Mouse (Mus musculus) left cerebral cortex, adult 9 months (tissue): Measurements from ENCODE around the gene Hist1h4d.
"Not testable (repeated sequence)": the region's sequence is repeated elsewhere in the genome, so short reads cannot be mapped to it uniquely, and the experiment has no call there.

ENCODE experiments used
- DNase-seq, 2 experiments: peaks; one replicate each; pipeline ENCODE4 v3.0.0; 2022; ENCODE audit warnings: low spot score in 2 of 2

The Hist1h4d gene

GRCm38 (mm10) chr13:23581408-23582218 lies at the start of gene Hist1h4d:
Gene Hist1h4d, plus strand, starts transcription at chr13:23581598.
- DNase-seq = peak; percentile 96 to 99

GRCm38 (mm10) chr13:23532262-23533075 lies 48.9 kb upstream of the Hist1h4d start:
- DNase-seq = no peak

GRCm38 (mm10) chr13:23533560-23534367 lies 47.6 kb upstream of the Hist1h4d start, which contains the start of gene Hist1h2af:
Gene Hist1h2af, plus strand, starts transcription at chr13:23533906.
- peak; percentile 78 to 84 for DNase-seq

GRCm38 (mm10) chr13:23534368-23535131 lies 46.8 kb upstream of the Hist1h4d start:
- DNase-seq = peak in 1 of 2 experiments; percentile 45

- DNase-seq = peak; percentile 88 to 94
These were observed 46.0 kb upstream of the Hist1h4d start, which contains the start of gene Hist1h3g for GRCm38 (mm10) chr13:23535137-23536075. Gene Hist1h3g, plus strand, starts transcription at chr13:23535422.

- no peak for DNase-seq
These were observed 45.1 kb upstream of the Hist1h4d start for GRCm38 (mm10) chr13:23536076-23536822.

- DNase-seq = no peak
These were observed 44.2 kb upstream of the Hist1h4d start for GRCm38 (mm10) chr13:23537006-23537710.

- no peak for DNase-seq
These were observed 43.1 kb upstream of the Hist1h4d start for GRCm38 (mm10) chr13:23538249-23538648.

GRCm38 (mm10) chr13:23539821-23540220 lies 41.6 kb upstream of the Hist1h4d start:
- not testable (repeated sequence) for DNase-seq

- no peak for DNase-seq
These were observed 39.9 kb upstream of the Hist1h4d start for GRCm38 (mm10) chr13:23541497-23541896.

- not testable (repeated sequence) for DNase-seq
These were observed 39.0 kb upstream of the Hist1h4d start for GRCm38 (mm10) chr13:23542225-23542980.

- peak; percentile 82 to 86 for DNase-seq
These were observed 38.3 kb upstream of the Hist1h4d start, which contains the start of gene Hist1h2bh for GRCm38 (mm10) chr13:23542999-23543607. Gene Hist1h2bh, minus strand, starts transcription at chr13:23543392.

GRCm38 (mm10) chr13:23543965-23544786 lies 37.2 kb upstream of the Hist1h4d start, which contains the start of gene Hist1h3f:
Gene Hist1h3f, plus strand, starts transcription at chr13:23544052.
- DNase-seq = peak; percentile 88 to 91

- not testable (repeated sequence) for DNase-seq
These were observed 36.6 kb upstream of the Hist1h4d start for GRCm38 (mm10) chr13:23544787-23545120.

- no peak for DNase-seq
These were observed 34.7 kb upstream of the Hist1h4d start for GRCm38 (mm10) chr13:23546694-23547093.

- DNase-seq = no peak
These were observed 30.6 kb upstream of the Hist1h4d start for GRCm38 (mm10) chr13:23550761-23551145.
